Comparison of ENCODE assay signal across 12 mouse cellular contexts in genomic region chr10:44846765-44847164, GRCm38 (mm10).
"Had no signal": no experiment of that assay in that cellular context is flagged by ENCODE, and none has a peak within 500 bp of the region (broad histone marks: within the 10 kb centered on the region; RNA-seq: fewer than 3 reads in every experiment).

No protein-coding gene starts in this region.

- H3K9me3 ChIP-seq: kidney, embryonic 15.5 days; liver, embryonic 13.5 days had no signal

- H3K27me3 ChIP-seq: kidney, embryonic 15.5 days; liver, embryonic 13.5 days had no signal

- H3K4me2 ChIP-seq: kidney, embryonic 15.5 days; liver, embryonic 13.5 days; midbrain, embryonic 11.5 days had no signal

- DNase-seq: kidney, adult 2 months; kidney, postnatal 10 days; layer of hippocampus, postnatal 36 days; liver, embryonic 13.5 days; thymus, adult 2 months; thymus, postnatal 14 days; thymus, postnatal 4 days had no signal

- H3K9ac ChIP-seq: kidney, embryonic 15.5 days; liver, embryonic 13.5 days had no signal

- H3K27ac ChIP-seq: kidney, embryonic 15.5 days; left cerebral cortex, adult 2 months; liver, embryonic 13.5 days had no signal

- H3K4me3 ChIP-seq: kidney, embryonic 15.5 days; left cerebral cortex, adult 2 months; liver, embryonic 13.5 days had no signal

- H3K36me3 ChIP-seq: kidney, embryonic 15.5 days; liver, embryonic 13.5 days had no signal

- H3K4me1 ChIP-seq: liver, embryonic 13.5 days had no signal

- ATAC-seq: inflammation-experienced regulatory T-cells, adult 6 months; lung, postnatal 0 days had no signal
